ENCODE assay signal across 8 mouse cellular contexts in genomic region chr6:72348411-72348810, GRCm38 (mm10). TPM values are rescaled to one million over a fixed set of nuclear protein-coding genes. Genes with fewer than 3 reads are reported as not detected.
DNase-seq lines count a peak whose midpoint lies in the region; TF ChIP-seq lines count a peak whose summit lies in the region.

No protein-coding gene starts in this region.

- TF ChIP-seq CTCF in liver, adult 2 months (IDR thresholded peaks at IDR 0.05; ENCODE audit: low read depth, low read length) = no peak

- TF ChIP-seq POLR2A in liver, adult 2 months (IDR thresholded peaks at IDR 0.05; ENCODE audit: extremely low read depth, insufficient read depth, low read length) = peak; percentile 71; the same call in 1 of the 2 replicates

- H3K36me3 ChIP-seq in liver, adult 2 months (ENCODE audit: control insufficient read depth, insufficient read depth, low read length) = peaks cover 8% of the 10 kb centered on the region

- peaks cover 17% of the 10 kb centered on the region; the same call in 1 of the 2 replicates for H3K79me2 ChIP-seq in liver, adult 2 months (ENCODE audit: control insufficient read depth, insufficient read depth, low read length)

- peak; percentile 27 for DNase-seq in cerebellum, adult 9-10 months
- DNase-seq in cerebellum, adult 11 months = no peak
- peak; percentile 34 for DNase-seq in thymus, postnatal 4 days
- DNase-seq in thymus, postnatal 25 days = no peak
- peak; percentile 77 for DNase-seq in liver, adult 2 months (ENCODE audit: extremely low read depth, low read depth, low spot score)
- no peak for DNase-seq in frontal cortex, adult 2 months (ENCODE audit: extremely low spot score in 1 of 2, low spot score in 1 of 2)
- DNase-seq in gastrocnemius, postnatal 25 days = no peak
- no peak for DNase-seq in thymus, adult 18-20 months

- no peaks in the 10 kb centered on the region for H3K27me3 ChIP-seq in liver, adult 2 months (ENCODE audit: control insufficient read depth, insufficient read depth, low read length)

- WGBS in liver, adult 2 months = 13% methylated on average over 10 of the region's 10 CpGs

- H3K4me1 ChIP-seq in liver, adult 2 months (ENCODE audit: control insufficient read depth, insufficient read depth, low read length) = peaks cover 27% of the 10 kb centered on the region

- peak overlapping the region; percentile 94; the same call in 1 of the 2 replicates for H3K4me3 ChIP-seq in liver, adult 2 months (ENCODE audit: insufficient read depth, low read depth, low read length)

- H3K9ac ChIP-seq in liver, adult 2 months (ENCODE audit: low read depth, low read length) = peak overlapping the region; percentile 73

- peak overlapping the region; percentile 98 for H3K27ac ChIP-seq in liver, adult 2 months (replicated peaks; ENCODE audit: insufficient read depth, low read depth, low read length)

RNA-seq across cellular contexts. Expression of gene 0610030E20Rik, which starts 1.3 kb away (rescaled TPM):
- 10.2 and 14.2 TPM in 2 replicates for total RNA-seq in liver, adult 2 months (2014; rRNA removed)
- 17.5 and 18.5 TPM in 2 replicates for polyA plus RNA-seq in liver, adult 2 months (2012; rRNA removed)
- 17.7 and 20.0 TPM in 2 replicates for polyA plus RNA-seq in frontal cortex, adult 2 months (2012; rRNA removed)
- 10 to 100 TPM; 11.2 to 12.8 TPM for total RNA-seq in gastrocnemius, postnatal 25 days (2021)

RNA-seq across cellular contexts. Expression of gene Usp39, which starts 3.4 kb away (rescaled TPM):
- total RNA-seq in liver, adult 2 months (2014; rRNA removed) = 15.2 TPM in 2 replicates
- polyA plus RNA-seq in liver, adult 2 months (2012; rRNA removed) = 10.5 and 11.9 TPM in 2 replicates
- 30.2 and 31.8 TPM in 2 replicates for polyA plus RNA-seq in frontal cortex, adult 2 months (2012; rRNA removed)
- total RNA-seq in gastrocnemius, postnatal 25 days (2021) = 10 to 100 TPM; 18.6 to 20.3 TPM

RNA-seq across cellular contexts. Expression of gene Tmem150a, which starts 6.8 kb away (rescaled TPM):
- total RNA-seq in liver, adult 2 months (2014; rRNA removed) = 62.9 and 78.9 TPM in 2 replicates
- polyA plus RNA-seq in liver, adult 2 months (2012; rRNA removed) = 202 and 244 TPM in 2 replicates
- 33.2 and 33.5 TPM in 2 replicates for polyA plus RNA-seq in frontal cortex, adult 2 months (2012; rRNA removed)
- 10 to 100 TPM; 14.8 to 17.3 TPM for total RNA-seq in gastrocnemius, postnatal 25 days (2021)

RNA-seq across cellular contexts. Expression of gene Rnf181, which starts 18.3 kb away (rescaled TPM):
- total RNA-seq in liver, adult 2 months (2014; rRNA removed) = 58.1 and 62.6 TPM in 2 replicates
- 66.4 and 75.2 TPM in 2 replicates for polyA plus RNA-seq in liver, adult 2 months (2012; rRNA removed)
- polyA plus RNA-seq in frontal cortex, adult 2 months (2012; rRNA removed) = 87.6 and 99.4 TPM in 2 replicates
- 10 to 100 TPM; 23.8 to 28.8 TPM for total RNA-seq in gastrocnemius, postnatal 25 days (2021)

RNA-seq across cellular contexts. Expression of gene Vamp5, which starts 31.9 kb away (rescaled TPM):
- 18.9 and 20.5 TPM in 2 replicates for total RNA-seq in liver, adult 2 months (2014; rRNA removed)
- 18.3 and 18.5 TPM in 2 replicates for polyA plus RNA-seq in liver, adult 2 months (2012; rRNA removed)
- 8.7 and 13.3 TPM in 2 replicates for polyA plus RNA-seq in frontal cortex, adult 2 months (2012; rRNA removed)
- 10 to 100 TPM; 97.2 to 99.9 TPM for total RNA-seq in gastrocnemius, postnatal 25 days (2021)

Comparison
In these comparisons a context has a peak if more than half of its experiments do, and no peak if none do; other contexts are left out.
1. DNase-seq: peak in cerebellum, adult 9-10 months (single experiment), thymus, postnatal 4 days (single experiment) and liver, adult 2 months (single experiment); none in cerebellum, adult 11 months (single experiment), thymus, postnatal 25 days (single experiment), frontal cortex, adult 2 months (0 of 2), gastrocnemius, postnatal 25 days (single experiment) and thymus, adult 18-20 months (0 of 2).